Mouse (Mus musculus): ENCODE measurements around the gene Gpank1. TPM values are rescaled to one million over a fixed set of nuclear protein-coding genes. Genes with fewer than 3 reads are reported as not detected.
A peak's percentile ranks its signal among the peaks of the same experiment; 100 is the strongest.

Gpank1 gene
- polyA plus RNA-seq, 1 experiment from 2014 or later, result 22.4 TPM

GRCm38 (mm10) chr17:35135591-35136320 lies 14.5 kb downstream of the Gpank1 start:
- peak overlapping the region; percentile 98 for H3K27ac ChIP-seq (replicated peaks)
- H3K4me1 ChIP-seq, result peaks cover 35% of the 10 kb centered on the region
- WGBS, result 1% methylated on average over 43 of the region's 43 CpGs
- no peaks in the 10 kb centered on the region for H3K27me3 ChIP-seq (replicated peaks)
- H3K36me3 ChIP-seq, result peaks cover 26% of the 10 kb centered on the region
- peak overlapping the region; percentile 73 for H3K4me3 ChIP-seq (replicated peaks)
- H3K9me3 ChIP-seq (replicated peaks), result no peaks in the 10 kb centered on the region
- H3K4me2 ChIP-seq, result peak overlapping the region; percentile 89
- ATAC-seq (ENCODE audit: low FRiP score), result peak; percentile 74
- H3K9ac ChIP-seq (replicated peaks), result peak overlapping the region; percentile 78

- Histone ChIP-seq H3K9me3 (replicated peaks) (no peaks in the 10 kb centered on the region), H3K27ac (replicated peaks) (no peak overlapping the region), H3K4me2 (no peak overlapping the region), H3K4me3 (replicated peaks) (no peak overlapping the region), H3K4me1 (peaks cover 29% of the 10 kb centered on the region), H3K9ac (replicated peaks) (no peak overlapping the region), H3K27me3 (replicated peaks) (no peaks in the 10 kb centered on the region), H3K36me3 (peaks cover 59% of the 10 kb centered on the region)
- WGBS, result 94% methylated on average over 3 of the region's 3 CpGs
- ATAC-seq (ENCODE audit: low FRiP score), result no peak
Measured at GRCm38 (mm10) chr17:35139269-35139668, 18.0 kb downstream of the Gpank1 start.

- Histone ChIP-seq H3K27me3 (replicated peaks) (no peaks in the 10 kb centered on the region), H3K9me3 (replicated peaks) (no peaks in the 10 kb centered on the region), H3K4me2 (no peak overlapping the region), H3K9ac (replicated peaks) (no peak overlapping the region), H3K4me1 (peaks cover 27% of the 10 kb centered on the region), H3K27ac (replicated peaks) (no peak overlapping the region), H3K4me3 (replicated peaks) (no peak overlapping the region), H3K36me3 (peaks cover 72% of the 10 kb centered on the region)
- ATAC-seq (ENCODE audit: low FRiP score), result no peak
- WGBS, result 81% methylated on average over 16 of the region's 16 CpGs
Measured at GRCm38 (mm10) chr17:35140490-35140996, 19.3 kb downstream of the Gpank1 start.

- Histone ChIP-seq H3K4me2 (no peak overlapping the region), H3K4me3 (replicated peaks) (no peak overlapping the region), H3K27me3 (replicated peaks) (no peaks in the 10 kb centered on the region), H3K4me1 (peaks cover 18% of the 10 kb centered on the region), H3K36me3 (peaks cover 86% of the 10 kb centered on the region), H3K9ac (replicated peaks) (no peak overlapping the region), H3K9me3 (replicated peaks) (no peaks in the 10 kb centered on the region), H3K27ac (replicated peaks) (no peak overlapping the region)
- no peak for ATAC-seq (ENCODE audit: low FRiP score)
- 91% methylated on average over 6 of the region's 6 CpGs for WGBS
Measured at GRCm38 (mm10) chr17:35141971-35142370, 20.7 kb downstream of the Gpank1 start.

- H3K27me3 ChIP-seq (replicated peaks), result no peaks in the 10 kb centered on the region
- no peaks in the 10 kb centered on the region for H3K9me3 ChIP-seq (replicated peaks)
- no peak overlapping the region for H3K4me2 ChIP-seq
- no peak overlapping the region for H3K9ac ChIP-seq (replicated peaks)
- H3K27ac ChIP-seq (replicated peaks), result no peak overlapping the region
- no peak overlapping the region for H3K4me3 ChIP-seq (replicated peaks)
- no peak for ATAC-seq (ENCODE audit: low FRiP score)
- WGBS, result 91% methylated on average over 5 of the region's 5 CpGs
- 0 out of 2 replicates have a peak, but pooled peaks cover 5% of the 10 kb centered on the region for H3K4me1 ChIP-seq
- H3K36me3 ChIP-seq, result peaks cover 97% of the 10 kb centered on the region
Measured at GRCm38 (mm10) chr17:35146139-35146538, 24.9 kb downstream of the Gpank1 start.

- Histone ChIP-seq H3K27me3 (replicated peaks) (no peaks in the 10 kb centered on the region), H3K9ac (replicated peaks) (no peak overlapping the region), H3K36me3 (peaks cover 96% of the 10 kb centered on the region), H3K4me2 (no peak overlapping the region), H3K27ac (replicated peaks) (no peak overlapping the region; the same call in 1 of the 2 replicates), H3K4me1 (0 out of 2 replicates have a peak, but pooled peaks cover 5% of the 10 kb centered on the region), H3K9me3 (replicated peaks) (no peaks in the 10 kb centered on the region), H3K4me3 (replicated peaks) (no peak overlapping the region)
- ATAC-seq (ENCODE audit: low FRiP score), result no peak
- 62% methylated on average over 3 of the region's 3 CpGs for WGBS
Measured at GRCm38 (mm10) chr17:35147348-35147747, 26.1 kb downstream of the Gpank1 start.

- 65% methylated on average over 5 of the region's 5 CpGs for WGBS
- Histone ChIP-seq H3K9ac (replicated peaks) (no peak overlapping the region), H3K4me1 (0 out of 2 replicates have a peak, but pooled peaks cover 5% of the 10 kb centered on the region), H3K4me3 (replicated peaks) (no peak overlapping the region), H3K27ac (replicated peaks) (0 out of 2 replicates have a peak overlapping the region, but pooled peaks have one; percentile 41), H3K36me3 (peaks cover 96% of the 10 kb centered on the region), H3K9me3 (replicated peaks) (no peaks in the 10 kb centered on the region), H3K27me3 (replicated peaks) (no peaks in the 10 kb centered on the region), H3K4me2 (no peak overlapping the region)
- ATAC-seq (ENCODE audit: low FRiP score), result no peak
Measured at GRCm38 (mm10) chr17:35147922-35148639, 26.8 kb downstream of the Gpank1 start.

- H3K36me3 ChIP-seq, result peaks cover 97% of the 10 kb centered on the region
- H3K4me1 ChIP-seq, result peaks cover 5% of the 10 kb centered on the region; the same call in 1 of the 2 replicates
- no peak overlapping the region for H3K4me3 ChIP-seq (replicated peaks)
- no peak overlapping the region for H3K4me2 ChIP-seq
- H3K9ac ChIP-seq (replicated peaks), result no peak overlapping the region
- H3K27me3 ChIP-seq (replicated peaks), result no peaks in the 10 kb centered on the region
- H3K27ac ChIP-seq (replicated peaks), result no peak overlapping the region
- H3K9me3 ChIP-seq (replicated peaks), result no peaks in the 10 kb centered on the region
- no peak for ATAC-seq (ENCODE audit: low FRiP score)
- 93% methylated on average over 4 of the region's 4 CpGs for WGBS
Measured at GRCm38 (mm10) chr17:35152121-35152520, 30.9 kb downstream of the Gpank1 start.

GRCm38 (mm10) chr17:35153077-35153476 lies 31.8 kb downstream of the Gpank1 start:
- no peaks in the 10 kb centered on the region for H3K9me3 ChIP-seq (replicated peaks)
- no peak overlapping the region for H3K4me3 ChIP-seq (replicated peaks)
- no peak for ATAC-seq (ENCODE audit: low FRiP score)
- peaks cover 3% of the 10 kb centered on the region; the same call in 1 of the 2 replicates for H3K4me1 ChIP-seq
- H3K9ac ChIP-seq (replicated peaks), result no peak overlapping the region
- peaks cover 97% of the 10 kb centered on the region for H3K36me3 ChIP-seq
- no peaks in the 10 kb centered on the region for H3K27me3 ChIP-seq (replicated peaks)
- H3K4me2 ChIP-seq, result no peak overlapping the region
- no peak overlapping the region for H3K27ac ChIP-seq (replicated peaks)
- WGBS, result 95% methylated on average over 9 of the region's 9 CpGs

GRCm38 (mm10) chr17:35153931-35154330 lies 32.7 kb downstream of the Gpank1 start:
- 92% methylated on average over 4 of the region's 4 CpGs for WGBS
- no peaks in the 10 kb centered on the region for H3K27me3 ChIP-seq (replicated peaks)
- H3K4me3 ChIP-seq (replicated peaks), result no peak overlapping the region
- no peaks in the 10 kb centered on the region for H3K9me3 ChIP-seq (replicated peaks)
- ATAC-seq (ENCODE audit: low FRiP score), result no peak
- peaks cover 97% of the 10 kb centered on the region for H3K36me3 ChIP-seq
- H3K4me1 ChIP-seq, result no peaks in the 10 kb centered on the region; the same call in 1 of the 2 replicates
- no peak overlapping the region for H3K27ac ChIP-seq (replicated peaks)
- H3K4me2 ChIP-seq, result no peak overlapping the region
- H3K9ac ChIP-seq (replicated peaks), result no peak overlapping the region

- Histone ChIP-seq H3K27ac (replicated peaks) (no peak overlapping the region), H3K27me3 (replicated peaks) (no peaks in the 10 kb centered on the region), H3K36me3 (peaks cover 97% of the 10 kb centered on the region), H3K4me3 (replicated peaks) (no peak overlapping the region), H3K4me2 (no peak overlapping the region), H3K9me3 (replicated peaks) (no peaks in the 10 kb centered on the region), H3K4me1 (no peaks in the 10 kb centered on the region; the same call in 1 of the 2 replicates), H3K9ac (replicated peaks) (no peak overlapping the region)
- 75% methylated on average over 7 of the region's 7 CpGs for WGBS
- ATAC-seq (ENCODE audit: low FRiP score), result no peak; the same call in 1 of the 2 replicates
Measured at GRCm38 (mm10) chr17:35154616-35155015, 33.4 kb downstream of the Gpank1 start.

Data from neural tube, embryonic 15.5 days (tissue).